Mouse (Mus musculus): ENCODE measurements around the gene Schip1.
A peak's percentile ranks its signal among the peaks of the same experiment; 100 is the strongest.

Schip1 gene

DNA sequence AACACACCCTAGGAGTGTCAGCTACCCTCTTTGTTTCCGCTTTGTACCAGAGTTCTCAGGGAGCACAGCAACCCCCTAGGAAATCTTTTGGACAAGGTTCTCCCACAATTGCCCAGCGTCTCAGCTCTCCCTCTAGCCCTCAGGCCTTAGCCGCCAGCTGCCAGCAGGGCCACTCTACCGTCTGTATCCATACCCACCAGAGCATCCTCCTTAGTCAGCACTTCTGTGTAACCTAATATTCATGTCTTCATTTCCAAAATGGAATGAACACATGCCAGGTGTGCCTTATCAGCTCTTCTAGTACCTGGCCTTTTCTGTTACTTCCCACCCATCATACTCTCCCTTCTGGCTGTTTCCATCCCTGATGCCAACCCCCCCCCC is 501.1 kb downstream of the Schip1 start:
- no peak for DNase-seq

DNA sequence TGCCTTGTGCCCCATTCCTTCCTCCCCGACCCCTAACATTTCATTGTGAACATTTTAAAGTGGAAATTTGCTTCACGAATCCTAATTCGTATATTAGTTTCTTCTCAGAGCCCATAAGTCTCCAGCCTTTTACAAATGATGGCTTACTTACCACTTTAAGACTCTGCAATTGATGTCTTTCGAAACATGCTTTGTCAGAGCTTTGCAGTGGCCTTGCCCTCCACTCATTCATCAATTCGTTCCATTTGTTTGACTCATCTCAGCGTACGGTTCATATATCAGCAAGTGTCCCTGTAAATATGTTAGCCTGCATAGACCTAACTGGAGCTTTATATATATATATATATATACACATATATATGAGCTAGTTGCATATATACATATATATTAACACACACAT is 503.0 kb downstream of the Schip1 start:
- no peak for DNase-seq

DNA sequence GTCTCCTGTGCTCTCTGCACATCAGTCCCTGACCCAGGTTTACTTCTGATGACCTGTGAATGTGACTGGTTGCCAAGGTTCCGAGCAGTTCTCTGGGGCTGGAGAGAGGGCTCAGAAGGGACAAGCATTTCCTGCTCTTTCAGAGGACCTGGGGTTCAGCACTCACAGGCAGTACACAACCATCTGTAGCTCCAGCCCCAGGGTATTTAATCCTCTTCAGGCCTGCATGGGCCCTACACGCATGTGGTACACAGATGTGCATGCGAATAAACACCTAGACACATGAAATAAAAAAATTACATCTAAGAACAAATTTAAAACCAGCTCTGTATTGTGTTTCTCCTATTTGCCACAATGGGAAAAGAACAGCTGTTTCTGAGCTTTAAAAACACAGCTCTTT is 503.5 kb downstream of the Schip1 start:
- no peak for DNase-seq

DNA sequence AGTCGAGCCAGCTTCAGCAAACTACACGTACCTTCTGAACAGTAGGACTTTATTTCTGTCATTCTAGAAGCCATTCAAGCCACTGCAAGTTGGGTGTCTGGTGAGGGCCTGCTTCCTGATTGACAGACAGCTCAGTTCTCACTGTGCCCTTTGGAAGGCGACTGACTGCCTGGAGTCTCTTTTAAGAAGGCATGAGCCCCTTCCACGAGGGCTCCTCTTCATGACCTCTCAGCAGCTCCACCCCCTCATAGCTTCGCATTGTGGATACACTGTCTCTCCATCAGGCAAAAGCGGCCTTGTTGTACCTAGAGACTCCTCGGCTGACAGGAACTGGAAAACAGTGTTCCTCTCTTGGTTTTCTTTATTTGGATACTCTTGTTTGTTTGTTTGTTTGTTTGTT is 504.1 kb downstream of the Schip1 start:
- no peak for DNase-seq

GRCm38 (mm10) chr3:68570319-68570718 is 505.7 kb downstream of the Schip1 start:
- no peak for DNase-seq

DNA sequence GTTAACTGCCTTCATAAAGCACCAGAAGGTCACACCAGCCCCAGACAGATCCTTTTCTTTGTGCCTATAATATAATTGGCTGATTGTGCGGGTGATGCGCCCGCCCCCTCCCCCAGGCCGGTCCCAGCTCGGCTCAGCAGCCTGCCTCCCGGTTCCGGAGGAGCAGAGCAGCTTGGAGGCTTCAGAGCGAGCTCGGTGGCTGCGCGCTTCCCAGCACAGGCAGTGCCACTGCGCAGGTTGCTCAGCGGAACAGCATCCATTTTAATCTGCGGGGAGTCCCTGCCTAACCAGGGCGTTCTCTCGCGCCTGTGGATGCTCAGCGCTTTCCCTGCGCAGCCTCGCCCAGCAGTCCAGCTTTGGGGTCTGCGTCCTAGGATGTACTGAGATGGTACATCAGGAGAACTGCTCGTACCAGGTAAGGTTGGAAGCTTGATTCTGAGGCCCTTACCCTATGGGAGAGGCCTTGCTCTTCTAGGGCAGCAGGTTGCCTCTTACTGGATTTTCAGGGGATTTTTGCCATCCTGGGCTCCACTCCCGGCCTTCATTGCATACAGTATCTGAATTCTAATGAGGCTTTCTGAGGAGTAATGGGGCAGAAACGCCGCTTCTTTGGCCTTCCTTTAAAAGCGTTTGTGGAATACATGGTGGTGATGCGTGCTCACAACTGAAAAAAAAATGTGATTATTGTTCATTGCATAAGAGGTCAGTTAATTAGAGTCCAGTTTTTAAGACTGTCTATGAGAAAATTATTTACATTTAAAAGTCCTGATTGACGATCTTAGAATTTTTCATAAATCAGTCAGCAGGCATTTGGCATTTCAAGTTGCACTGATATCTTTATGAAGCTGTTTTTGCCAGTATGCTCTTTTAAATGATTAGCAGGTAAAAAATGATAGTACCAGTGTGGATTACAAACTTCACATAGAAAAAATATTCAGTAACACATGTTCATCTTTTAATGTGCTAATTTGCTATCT is 507.9 kb downstream of the Schip1 start:
- peak; percentile 42 to 69 for DNase-seq

DNA sequence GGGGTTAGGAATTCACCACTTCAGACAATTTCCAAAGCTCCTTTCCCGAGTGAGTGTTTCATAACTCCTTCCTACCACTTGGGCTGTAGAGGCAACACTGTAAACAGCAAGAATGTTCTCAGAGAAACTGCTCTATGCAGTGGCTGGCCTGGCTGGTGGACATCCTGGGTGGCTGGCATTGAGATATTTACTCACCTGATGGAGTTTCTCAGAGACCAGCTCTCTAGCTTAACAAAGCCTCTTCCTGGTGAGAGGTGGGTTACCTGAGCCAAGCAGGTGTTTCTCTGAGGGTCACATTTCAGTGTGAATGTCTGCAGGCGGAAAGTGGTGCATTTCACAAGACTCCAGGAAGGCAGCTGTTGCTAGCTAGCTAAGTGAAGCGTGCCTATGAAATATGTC is 508.6 kb downstream of the Schip1 start:
- peak; percentile 43 to 70 for DNase-seq

- no peak for DNase-seq
Measured at GRCm38 (mm10) chr3:68574097-68574496, 509.5 kb downstream of the Schip1 start.

GRCm38 (mm10) chr3:68574565-68574964 is 510.0 kb downstream of the Schip1 start:
- no peak for DNase-seq

GRCm38 (mm10) chr3:68575636-68576340 is 511.2 kb downstream of the Schip1 start:
- DNase-seq = no peak

GRCm38 (mm10) chr3:68576431-68576830 is 511.8 kb downstream of the Schip1 start:
- DNase-seq = peak in 1 of 2 experiments; percentile 44

- DNase-seq = no peak
Measured at GRCm38 (mm10) chr3:68576948-68577347, 512.3 kb downstream of the Schip1 start.

GRCm38 (mm10) chr3:68581591-68581990 is 517.0 kb downstream of the Schip1 start:
- no peak for DNase-seq

GRCm38 (mm10) chr3:68582103-68582740 is 517.6 kb downstream of the Schip1 start:
- no peak for DNase-seq

DNA sequence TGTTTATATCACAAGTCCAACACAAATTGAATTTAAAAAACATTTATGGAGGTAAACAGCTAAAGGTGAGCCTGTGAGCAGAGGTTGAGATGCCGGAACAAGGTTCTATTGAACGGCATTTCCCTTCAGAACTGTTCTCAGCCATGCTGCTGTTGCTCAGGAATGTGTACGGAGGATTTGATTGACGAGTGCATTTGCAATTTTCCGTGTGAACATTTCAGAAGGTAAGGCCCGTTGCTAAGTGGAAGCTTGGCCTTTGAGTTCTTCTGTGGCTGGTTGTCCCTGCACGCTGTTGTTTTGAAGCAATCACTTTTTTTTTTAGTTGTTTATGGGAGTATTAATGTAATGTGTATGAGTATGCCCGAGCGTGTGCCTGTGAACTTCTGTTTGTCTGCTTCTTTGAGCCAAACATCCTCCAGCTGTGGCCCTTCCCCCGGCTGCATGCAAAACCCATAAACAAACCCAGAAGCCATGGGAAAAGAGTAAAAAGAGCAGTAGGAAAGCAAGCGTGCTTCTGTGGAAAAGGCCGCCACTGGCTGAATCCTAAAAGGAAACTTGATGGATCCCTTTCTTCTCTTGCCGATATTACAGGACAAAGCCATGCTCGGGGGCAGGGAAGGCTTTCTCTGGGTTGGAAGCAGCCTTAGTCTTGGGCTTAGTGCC is 518.6 kb downstream of the Schip1 start:
- peak; percentile 49 to 84 for DNase-seq

DNA sequence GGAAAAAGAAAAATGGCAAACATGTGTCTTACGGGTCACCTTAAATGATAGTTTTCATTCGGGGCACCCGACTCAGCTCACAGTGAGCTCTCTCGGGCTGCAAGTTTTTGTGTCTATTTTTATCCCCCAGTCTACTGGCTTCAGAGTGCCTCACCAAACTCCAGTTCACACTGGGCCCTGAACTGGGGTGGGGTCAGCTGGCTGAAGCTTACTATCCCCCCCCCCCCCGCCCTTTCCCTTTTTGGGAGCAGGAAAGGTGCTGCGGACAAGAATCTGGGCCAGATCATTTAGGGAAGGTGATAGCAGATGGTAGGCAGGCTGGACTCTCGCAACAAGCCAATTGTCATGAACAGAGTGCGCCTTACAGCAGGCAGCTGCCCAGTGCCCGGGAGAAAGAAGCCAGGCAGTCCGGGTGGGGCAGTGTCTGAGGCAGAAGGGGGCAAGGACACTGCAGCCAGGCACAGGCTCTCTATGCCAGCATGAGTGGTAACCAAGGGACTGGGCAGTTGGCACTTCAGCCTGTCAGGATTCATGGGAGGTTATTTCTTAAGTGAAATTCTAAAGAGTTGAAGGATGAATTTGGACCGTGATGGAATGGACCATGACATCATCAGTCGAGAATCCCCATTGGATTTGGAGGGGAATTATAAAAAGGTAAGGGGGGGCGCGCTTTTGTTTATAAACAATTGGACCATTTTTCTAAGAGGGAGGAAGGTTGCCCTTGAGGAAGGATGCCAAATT is 519.3 kb downstream of the Schip1 start:
- DNase-seq = peak; percentile 36 to 73

- no peak for DNase-seq
Measured at GRCm38 (mm10) chr3:68585213-68585612, 520.6 kb downstream of the Schip1 start.

DNA sequence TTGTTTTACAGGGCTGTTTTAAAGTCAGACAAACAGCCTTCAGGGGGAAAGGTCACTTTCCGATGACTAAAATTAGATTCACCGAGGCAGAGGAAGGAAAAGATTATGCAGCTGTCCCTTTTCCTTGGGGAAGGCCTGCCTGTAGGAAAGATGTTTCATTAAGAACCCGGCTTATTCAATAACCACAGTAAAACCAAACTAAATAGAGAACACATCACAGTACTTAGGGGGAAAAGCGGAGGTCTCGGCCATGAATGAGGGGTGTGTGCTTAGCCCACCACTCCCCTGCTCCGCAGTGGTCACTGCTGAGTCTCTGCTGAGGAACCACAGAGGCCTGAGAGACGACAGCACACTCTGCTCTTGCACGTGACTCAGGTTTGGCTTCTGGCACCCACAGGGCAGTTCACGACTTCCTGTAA is 522.1 kb downstream of the Schip1 start:
- DNase-seq = no peak

- no peak for DNase-seq
Measured at GRCm38 (mm10) chr3:68587567-68588245, 523.1 kb downstream of the Schip1 start.

DNA sequence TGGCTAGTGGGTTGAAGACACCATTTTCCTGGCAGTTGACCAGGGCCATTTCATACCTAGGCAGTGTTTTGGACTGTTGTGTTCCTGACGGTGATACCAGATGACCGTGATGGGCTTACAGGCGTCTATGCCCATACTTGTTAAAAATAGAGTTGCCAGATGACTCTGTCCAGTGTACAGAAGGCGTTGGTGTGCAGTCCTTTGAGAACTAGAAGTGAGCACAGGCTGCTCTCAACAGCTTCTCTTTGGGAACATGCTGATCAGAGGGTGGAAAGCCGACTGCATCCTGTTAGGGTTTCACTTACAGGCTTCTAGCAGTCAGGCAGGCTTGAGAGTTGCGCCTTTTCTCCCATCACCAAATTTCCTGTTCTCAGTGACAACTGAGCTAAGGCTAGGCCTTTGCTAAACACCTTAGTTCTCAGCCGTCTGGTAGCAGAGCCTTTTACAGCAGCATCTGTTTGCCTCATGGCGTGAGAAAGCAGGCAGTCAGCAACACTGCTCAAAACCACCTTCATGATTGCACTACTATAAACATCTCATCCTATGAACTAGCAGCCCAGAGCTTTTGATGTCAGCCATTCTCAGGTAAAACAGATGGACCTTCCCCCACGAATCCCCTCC is 524.7 kb downstream of the Schip1 start:
- DNase-seq = no peak

DNA sequence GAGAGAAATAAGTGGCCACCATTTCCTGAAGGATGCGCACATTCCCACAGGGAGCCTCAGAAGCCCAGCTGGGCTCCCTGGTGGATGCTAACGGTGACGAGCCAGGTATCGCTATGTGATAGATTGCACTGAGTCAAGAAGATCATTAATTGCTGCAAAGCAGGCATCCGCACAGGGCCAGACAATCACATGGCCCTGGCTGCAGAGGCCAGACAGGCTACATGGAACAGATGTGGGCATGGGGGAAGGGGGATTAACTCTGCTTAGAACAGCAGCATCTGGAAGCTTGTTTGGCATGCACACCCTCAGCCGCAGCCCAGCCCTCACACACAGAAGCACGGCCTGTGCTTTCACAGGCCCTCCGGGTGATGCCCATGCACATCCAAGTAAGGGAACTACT is 525.8 kb downstream of the Schip1 start:
- DNase-seq = peak in 1 of 2 experiments; percentile 43

All from lung, postnatal 4 days (tissue).